In the genomic region with DNA sequence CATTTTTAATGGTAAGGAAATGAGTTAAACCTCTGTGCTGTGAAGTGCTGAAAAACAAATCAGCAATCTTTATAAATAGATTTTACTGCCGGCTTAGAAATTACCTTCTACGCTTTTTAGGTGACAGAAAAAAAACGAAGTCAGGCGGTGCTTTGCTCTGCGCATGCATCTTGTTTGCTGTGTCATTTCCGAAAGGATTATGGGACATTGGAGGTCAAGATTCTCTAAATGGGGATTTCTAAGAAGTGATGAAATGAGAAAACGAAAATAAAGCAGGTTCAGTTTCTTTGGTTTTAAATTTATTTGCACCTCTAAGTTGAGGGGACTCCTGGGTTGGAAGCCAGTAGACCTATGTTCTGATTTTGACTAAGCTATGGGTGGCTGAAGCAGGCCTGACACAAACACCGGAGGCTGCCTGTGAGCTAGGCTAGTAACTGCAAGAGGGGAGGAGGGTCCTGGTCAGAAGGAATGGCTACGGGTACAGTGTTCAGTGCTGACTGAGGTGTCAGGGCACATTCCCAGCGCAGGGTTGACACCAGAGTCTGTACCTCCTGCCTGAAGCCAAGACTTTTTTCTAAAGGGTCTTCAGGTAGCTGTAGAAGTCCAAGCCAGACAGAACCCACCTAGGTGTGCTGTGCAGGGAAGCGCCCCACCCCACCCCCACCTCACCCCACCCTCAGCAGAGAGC, we compare ENCODE assay signal across 6 mouse cellular contexts.
"Had no signal": no experiment of that assay in that cellular context is flagged by ENCODE, and none has a peak within 500 bp of the region (broad histone marks: within the 10 kb centered on the region; RNA-seq: fewer than 3 reads in every experiment).

No protein-coding gene starts in this region.

- H3K27me3 ChIP-seq: kidney, embryonic 15.5 days; neural tube, embryonic 13.5 days; stomach, embryonic 15.5 days had no signal

- H3K36me3 ChIP-seq: kidney, embryonic 15.5 days; limb, embryonic 13.5 days; neural tube, embryonic 13.5 days; stomach, embryonic 15.5 days had no signal

- H3K4me3 ChIP-seq: kidney, embryonic 15.5 days; left cerebral cortex, adult 2 months; limb, embryonic 13.5 days; neural tube, embryonic 13.5 days; stomach, embryonic 15.5 days had no signal

- H3K4me2 ChIP-seq: kidney, embryonic 15.5 days; limb, embryonic 13.5 days; neural tube, embryonic 13.5 days; stomach, embryonic 15.5 days had no signal

- H3K27ac ChIP-seq: kidney, embryonic 15.5 days; left cerebral cortex, adult 2 months; limb, embryonic 13.5 days; liver, embryonic 14.5 days; neural tube, embryonic 13.5 days; stomach, embryonic 15.5 days had no signal

- H3K9me3 ChIP-seq: kidney, embryonic 15.5 days; limb, embryonic 13.5 days; neural tube, embryonic 13.5 days; stomach, embryonic 15.5 days had no signal

- H3K9ac ChIP-seq: kidney, embryonic 15.5 days; limb, embryonic 13.5 days; liver, embryonic 14.5 days; neural tube, embryonic 13.5 days; stomach, embryonic 15.5 days had no signal

- H3K4me1 ChIP-seq: kidney, embryonic 15.5 days; neural tube, embryonic 13.5 days; stomach, embryonic 15.5 days had no signal
